12 mouse cellular contexts compared by ENCODE assay signal in the genomic region with DNA sequence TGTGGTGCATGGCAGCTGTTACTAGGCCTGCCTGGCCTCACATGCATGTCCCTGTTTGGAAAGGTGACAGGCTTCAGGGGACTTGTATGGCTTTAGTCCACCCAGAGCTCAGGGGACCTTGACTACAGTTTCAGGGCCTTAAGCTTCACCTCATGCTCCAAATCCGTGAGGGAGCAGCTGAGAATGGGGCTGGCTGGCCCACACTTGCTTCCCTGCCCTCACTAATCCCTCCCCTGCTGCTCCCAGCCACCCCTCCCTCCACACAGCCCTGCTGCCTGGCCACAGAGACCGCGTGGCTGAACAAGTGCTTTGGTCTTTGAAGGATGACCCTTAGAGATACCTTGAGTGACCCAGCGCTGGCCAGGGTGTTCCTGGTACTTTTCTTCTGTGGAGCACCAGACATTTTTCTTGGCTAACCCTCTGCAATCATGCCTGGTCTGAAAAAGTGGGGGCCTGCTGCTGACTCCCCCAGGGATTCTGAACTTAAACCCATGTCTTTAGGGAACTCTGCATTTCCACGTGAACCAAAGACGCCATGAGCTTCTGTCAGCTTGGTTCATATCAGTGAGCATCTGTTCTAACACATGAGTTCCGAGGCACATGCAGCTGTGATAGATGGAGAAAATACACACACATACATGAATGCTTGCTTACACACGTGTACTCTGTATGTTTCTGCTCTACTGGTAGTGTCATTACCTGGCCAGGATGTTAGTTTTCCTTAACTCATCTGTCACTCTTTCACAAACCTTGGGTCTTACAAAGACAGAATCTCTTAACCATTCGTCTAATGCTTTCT. TPM values are rescaled to one million over a fixed set of nuclear protein-coding genes. Genes with fewer than 3 reads are reported as not detected.
DNase-seq lines count a peak whose midpoint lies in the region; ATAC-seq lines count a peak whose summit lies in the region.
"Had no signal": no experiment of that assay in that cellular context is flagged by ENCODE, and none has a peak within 500 bp of the region (broad histone marks: within the 10 kb centered on the region; RNA-seq: fewer than 3 reads in every experiment).

No protein-coding gene starts in this region.

- peaks cover 53% of the 10 kb centered on the region for H3K4me1 ChIP-seq in heart, embryonic 10.5 days
- H3K4me1 ChIP-seq in midbrain, embryonic 10.5 days = peaks cover 33% of the 10 kb centered on the region
- peaks cover 13% of the 10 kb centered on the region for H3K4me1 ChIP-seq in midbrain, embryonic 15.5 days
- peaks cover 25% of the 10 kb centered on the region for H3K4me1 ChIP-seq in limb, embryonic 11.5 days (ENCODE audit: control insufficient read depth, insufficient read depth, low read length)

- 40% methylated on average over 9 of the region's 9 CpGs for WGBS in heart, embryonic 10.5 days
- WGBS in midbrain, embryonic 10.5 days = 42% methylated on average over 9 of the region's 9 CpGs
- 39% methylated on average over 9 of the region's 9 CpGs for WGBS in midbrain, embryonic 15.5 days
- 26% methylated on average over 9 of the region's 9 CpGs for WGBS in limb, embryonic 11.5 days

- H3K9me3 ChIP-seq in heart, embryonic 10.5 days = no peaks in the 10 kb centered on the region
- no peaks in the 10 kb centered on the region for H3K9me3 ChIP-seq in midbrain, embryonic 10.5 days (replicated peaks)
- H3K9me3 ChIP-seq in midbrain, embryonic 15.5 days = no peaks in the 10 kb centered on the region
- no peaks in the 10 kb centered on the region for H3K9me3 ChIP-seq in limb, embryonic 11.5 days (ENCODE audit: control insufficient read depth, low read length)
- H3K9me3 ChIP-seq: liver, embryonic 13.5 days; midbrain, embryonic 12.5 days had no signal

- H3K27ac ChIP-seq in heart, embryonic 10.5 days = peak overlapping the region; percentile 64
- H3K27ac ChIP-seq in midbrain, embryonic 10.5 days (replicated peaks) = 0 out of 2 replicates have a peak overlapping the region, but pooled peaks have one; percentile 55
- no peak overlapping the region for H3K27ac ChIP-seq in midbrain, embryonic 15.5 days
- H3K27ac ChIP-seq in limb, embryonic 11.5 days (replicated peaks; ENCODE audit: low read depth, low read length) = peak overlapping the region; percentile 73
- H3K27ac ChIP-seq: kidney, postnatal 0 days; liver, embryonic 13.5 days; midbrain, embryonic 12.5 days had no signal

- no peak overlapping the region for H3K4me2 ChIP-seq in midbrain, embryonic 15.5 days
- H3K4me2 ChIP-seq in limb, embryonic 11.5 days (ENCODE audit: low read depth, severe bottlenecking) = no peak overlapping the region; the same call in 1 of the 2 replicates
- H3K4me2 ChIP-seq: liver, embryonic 13.5 days; midbrain, embryonic 12.5 days had no signal

- DNase-seq in heart, embryonic 10.5 days (ENCODE audit: low spot score) = no peak
- DNase-seq in heart, adult 8-10 months (ENCODE audit: low spot score) = no peak
- peak; percentile 33 for DNase-seq in midbrain, embryonic 10.5 days (ENCODE audit: low spot score)
- peak; percentile 44 for DNase-seq in limb, embryonic 11.5 days (ENCODE audit: low spot score)
- DNase-seq in retina, postnatal 1 day = peak; percentile 74
- no peak for DNase-seq in testis, postnatal 14 days (ENCODE audit: low spot score)
- DNase-seq: liver, embryonic 13.5 days; right cerebral cortex, postnatal 25 days had no signal

- H3K4me3 ChIP-seq in heart, embryonic 10.5 days = no peak overlapping the region
- H3K4me3 ChIP-seq in midbrain, embryonic 10.5 days = no peak overlapping the region
- no peak overlapping the region for H3K4me3 ChIP-seq in midbrain, embryonic 15.5 days
- H3K4me3 ChIP-seq in limb, embryonic 11.5 days (ENCODE audit: low read depth, low read length) = no peak overlapping the region
- H3K4me3 ChIP-seq: liver, embryonic 13.5 days; midbrain, embryonic 12.5 days had no signal

- H3K27me3 ChIP-seq in heart, embryonic 10.5 days (ENCODE audit: insufficient read depth, poor library complexity, severe bottlenecking) = no peaks in the 10 kb centered on the region
- H3K27me3 ChIP-seq in midbrain, embryonic 10.5 days (ENCODE audit: low read depth, poor library complexity, severe bottlenecking) = no peaks in the 10 kb centered on the region
- no peaks in the 10 kb centered on the region for H3K27me3 ChIP-seq in midbrain, embryonic 15.5 days (replicated peaks)
- H3K27me3 ChIP-seq in limb, embryonic 11.5 days (ENCODE audit: control insufficient read depth, insufficient read depth, low read length) = no peaks in the 10 kb centered on the region
- H3K27me3 ChIP-seq: CH12.LX; liver, embryonic 13.5 days; midbrain, embryonic 12.5 days had no signal

- ATAC-seq in midbrain, embryonic 15.5 days (replicated peaks) = no peak
- no peak for ATAC-seq in limb, embryonic 11.5 days (ENCODE audit: insufficient number of reproducible peaks, low FRiP score, low TSS enrichment, low read depth)

- no peak overlapping the region for H3K9ac ChIP-seq in midbrain, embryonic 15.5 days
- H3K9ac ChIP-seq in limb, embryonic 11.5 days (ENCODE audit: low read length) = no peak overlapping the region
- H3K9ac ChIP-seq: liver, embryonic 13.5 days; midbrain, embryonic 12.5 days had no signal

- H3K36me3 ChIP-seq in heart, embryonic 10.5 days = no peaks in the 10 kb centered on the region
- no peaks in the 10 kb centered on the region for H3K36me3 ChIP-seq in midbrain, embryonic 10.5 days
- no peaks in the 10 kb centered on the region for H3K36me3 ChIP-seq in midbrain, embryonic 15.5 days (replicated peaks)
- no peaks in the 10 kb centered on the region for H3K36me3 ChIP-seq in limb, embryonic 11.5 days (ENCODE audit: control insufficient read depth, insufficient read depth, low read length)
- H3K36me3 ChIP-seq: liver, embryonic 13.5 days; midbrain, embryonic 12.5 days had no signal

RNA-seq across cellular contexts. Expression of a gene that starts 42.3 kb away (rescaled TPM):
- polyA plus RNA-seq in heart, embryonic 10.5 days (2016; fragmentation: Nextera tagmentation; extraction: Ambion mirVana) = 13.0 and 15.3 TPM in 2 replicates
- total RNA-seq in heart, adult 8-10 months (2022) = 10 to 100 TPM; 13.5 to 15.5 (median 14.3) TPM
- polyA plus RNA-seq in midbrain, embryonic 10.5 days (2016; fragmentation: Nextera tagmentation; extraction: Ambion mirVana) = 5.8 and 7.3 TPM in 2 replicates
- polyA plus RNA-seq in midbrain, embryonic 15.5 days (2015; fragmentation: Nextera tagmentation; extraction: Ambion mirVana) = 3.5 and 4.7 TPM in 2 replicates
- polyA plus RNA-seq in limb, embryonic 11.5 days (2014; fragmentation: Nextera tagmentation; extraction: Ambion mirVana) = 20.3 and 20.8 TPM in 2 replicates

RNA-seq across cellular contexts. Expression of a gene that starts 45.8 kb away (rescaled TPM):
- polyA plus RNA-seq in heart, embryonic 10.5 days (2016; fragmentation: Nextera tagmentation; extraction: Ambion mirVana) = 104 and 114 TPM in 2 replicates
- total RNA-seq in heart, adult 8-10 months (2022) = 10 to 100 TPM; 24.9 to 32.3 (median 27.7) TPM
- polyA plus RNA-seq in midbrain, embryonic 10.5 days (2016; fragmentation: Nextera tagmentation; extraction: Ambion mirVana) = 83.8 and 88.9 TPM in 2 replicates
- polyA plus RNA-seq in midbrain, embryonic 15.5 days (2015; fragmentation: Nextera tagmentation; extraction: Ambion mirVana) = 47.3 and 47.9 TPM in 2 replicates
- polyA plus RNA-seq in limb, embryonic 11.5 days (2014; fragmentation: Nextera tagmentation; extraction: Ambion mirVana) = 72.4 and 81.3 TPM in 2 replicates

Comparison
In these comparisons a context has a peak if more than half of its experiments do, and no peak if none do; other contexts are left out.
1. DNase-seq: peak in midbrain, embryonic 10.5 days (single experiment), limb, embryonic 11.5 days (single experiment) and retina, postnatal 1 day (single experiment); none in heart, embryonic 10.5 days (single experiment), heart, adult 8-10 months (single experiment) and testis, postnatal 14 days (single experiment).